Mouse (Mus musculus) cerebellum, adult 2 months (tissue): Measurements from ENCODE around the gene Tns2. TPM values are rescaled to one million over a fixed set of nuclear protein-coding genes. Genes with fewer than 3 reads are reported as not detected.

Source experiments
- DNase-seq, 2 experiments: peaks; one replicate each; pipeline ENCODE4 v3.0.0; 2021
- H3K27ac ChIP-seq: fragments of 200-500 bp; 2 replicates; pipeline ENCODE4 v1.5.1; 2012; ENCODE audit warnings: low read length, control low read depth, inconsistent platforms; ENCODE audit not compliant: insufficient read depth
- H3K27me3 ChIP-seq: fragments of 200-500 bp; 2 replicates; pipeline ENCODE4 v1.6.1; 2012; ENCODE audit warnings: inconsistent platforms, mild to moderate bottlenecking, low read length, moderate library complexity; ENCODE audit not compliant: control insufficient read depth, insufficient read depth
- H3K4me1 ChIP-seq: fragments of 200-500 bp; 2 replicates; pipeline ENCODE4 v1.6.1; 2011; ENCODE audit warnings: low read length; ENCODE audit not compliant: control insufficient read depth, insufficient read depth
- H3K4me3 ChIP-seq: fragments of 200-500 bp; replicated peaks from 2 replicates; pipeline ENCODE3; 2011; ENCODE audit warnings: mild to moderate bottlenecking, low read depth, low read length, control low read depth; ENCODE audit not compliant: insufficient read depth
- CTCF ChIP-seq: fragments of 200-500 bp; IDR thresholded peaks from 2 replicates; pipeline ENCODE4 v1.5.1; 2011; ENCODE audit warnings: low read depth, mild to moderate bottlenecking, control low read depth, low read length, moderate library complexity, borderline replicate concordance; ENCODE audit not compliant: insufficient read depth
- POLR2A ChIP-seq: fragments of 200-500 bp; IDR thresholded peaks from 2 replicates; pipeline ENCODE4 v1.6.1; 2011; ENCODE audit warnings: low read length, control low read depth, borderline replicate concordance; ENCODE audit not compliant: insufficient read depth
- WGBS: fragments of 180-500 bp; shearing (Covaris S2); methylation state at CpG from one replicate; pipeline ENCODE4 v1.1.7; 2018; 5-methylcytosine and 5-hydroxymethylcytosine counted together
- polyA plus RNA-seq: library from polyadenylated mRNA; depleted of rRNA; stranded (reverse); fragments of >200 nt; gene quantifications from 2 replicates; pipeline ENCODE4 v1.2.3, GENCODE M21; 2012

Gene Tns2
- polyA plus RNA-seq, 1 experiment, result 33.7 TPM

GRCm38 (mm10) chr15:102083028-102083427 lies 17.2 kb upstream of the Tns2 start:
- no peak for DNase-seq
- no peak overlapping the region for H3K27ac ChIP-seq
- WGBS, result 83% methylated on average over 4 of the region's 4 CpGs
- no peaks in the 10 kb centered on the region for H3K4me1 ChIP-seq
- H3K27me3 ChIP-seq, result no peaks in the 10 kb centered on the region
- no peak for TF ChIP-seq POLR2A
- no peak for TF ChIP-seq CTCF
- no peak overlapping the region for H3K4me3 ChIP-seq

GRCm38 (mm10) chr15:102089914-102090585 lies 10.2 kb upstream of the Tns2 start:
- Histone ChIP-seq H3K27ac (no peak overlapping the region), H3K4me1 (no peaks in the 10 kb centered on the region), H3K4me3 (no peak overlapping the region), H3K27me3 (no peaks in the 10 kb centered on the region)
- TF ChIP-seq CTCF (no peak), POLR2A (no peak)
- DNase-seq, result no peak
- 84% methylated on average over 12 of the region's 12 CpGs for WGBS

- no peaks in the 10 kb centered on the region for H3K4me1 ChIP-seq
- no peak for DNase-seq
- 87% methylated on average over 12 of the region's 12 CpGs for WGBS
- H3K4me3 ChIP-seq, result no peak overlapping the region
- H3K27me3 ChIP-seq, result no peaks in the 10 kb centered on the region
- TF ChIP-seq CTCF (no peak), POLR2A (no peak)
- H3K27ac ChIP-seq, result no peak overlapping the region
Observed at GRCm38 (mm10) chr15:102091063-102091679, 9.0 kb upstream of the Tns2 start.

- WGBS, result 61% methylated on average over 1 of the region's 1 CpGs
- TF ChIP-seq CTCF (no peak), POLR2A (no peak)
- no peak overlapping the region for H3K27ac ChIP-seq
- no peaks in the 10 kb centered on the region for H3K4me1 ChIP-seq
- no peak overlapping the region for H3K4me3 ChIP-seq
- DNase-seq, result no peak
- H3K27me3 ChIP-seq, result no peaks in the 10 kb centered on the region
Observed at GRCm38 (mm10) chr15:102091688-102092087, 8.5 kb upstream of the Tns2 start.

GRCm38 (mm10) chr15:102092222-102092621 lies 8.0 kb upstream of the Tns2 start:
- H3K4me1 ChIP-seq, result no peaks in the 10 kb centered on the region
- no peak overlapping the region for H3K4me3 ChIP-seq
- TF ChIP-seq POLR2A (no peak), CTCF (no peak)
- H3K27me3 ChIP-seq, result no peaks in the 10 kb centered on the region
- no peak overlapping the region for H3K27ac ChIP-seq
- DNase-seq, result no peak
- WGBS, result 92% methylated on average over 4 of the region's 4 CpGs

- H3K4me3 ChIP-seq, result no peak overlapping the region
- DNase-seq, result no peak
- H3K4me1 ChIP-seq, result no peaks in the 10 kb centered on the region
- H3K27ac ChIP-seq, result no peak overlapping the region
- H3K27me3 ChIP-seq, result no peaks in the 10 kb centered on the region
- WGBS, result 60% methylated on average over 2 of the region's 2 CpGs
- TF ChIP-seq CTCF (no peak), POLR2A (no peak)
Observed at GRCm38 (mm10) chr15:102094157-102094556, 6.1 kb upstream of the Tns2 start.

GRCm38 (mm10) chr15:102094988-102095387 lies 5.2 kb upstream of the Tns2 start:
- TF ChIP-seq CTCF (no peak), POLR2A (no peak)
- H3K27me3 ChIP-seq, result no peaks in the 10 kb centered on the region
- no peak overlapping the region for H3K4me3 ChIP-seq
- H3K27ac ChIP-seq, result no peak overlapping the region
- 85% methylated on average over 16 of the region's 16 CpGs for WGBS
- H3K4me1 ChIP-seq, result no peaks in the 10 kb centered on the region
- DNase-seq, result no peak
